Mouse (Mus musculus): ENCODE data around the gene Hrk.

Gene Hrk

GRCm38 (mm10) chr5:118155565-118155947 is 8.9 kb upstream of the Hrk start:
- in situ Hi-C loops (cut with MboI; ENCODE audit: low pct_unique_long_range_greater_than_20kb in 1 of 2, low sequenced_read_pairs in 2 of 2, unreplicated experiment in 1 of 2), result no loop called here

GRCm38 (mm10) chr5:118156976-118157375 is 7.5 kb upstream of the Hrk start:
- in situ Hi-C loops (cut with MboI; ENCODE audit: low pct_unique_long_range_greater_than_20kb in 1 of 2, low sequenced_read_pairs in 2 of 2, unreplicated experiment in 1 of 2), result no loop called here

- in situ Hi-C loops (cut with MboI; ENCODE audit: low pct_unique_long_range_greater_than_20kb in 1 of 2, low sequenced_read_pairs in 2 of 2, unreplicated experiment in 1 of 2), result no loop called here
Measured at GRCm38 (mm10) chr5:118160691-118161090, 3.8 kb upstream of the Hrk start.

GRCm38 (mm10) chr5:118165462-118165861 is 1.0 kb downstream of the Hrk start:
- in situ Hi-C loops (cut with MboI; ENCODE audit: low pct_unique_long_range_greater_than_20kb in 1 of 2, low sequenced_read_pairs in 2 of 2, unreplicated experiment in 1 of 2), result no loop called here

GRCm38 (mm10) chr5:118167561-118167995 is 3.1 kb downstream of the Hrk start:
- in situ Hi-C loops (cut with MboI; ENCODE audit: low pct_unique_long_range_greater_than_20kb in 1 of 2, low sequenced_read_pairs in 2 of 2, unreplicated experiment in 1 of 2), result no loop called here

- in situ Hi-C loops (cut with MboI; ENCODE audit: low pct_unique_long_range_greater_than_20kb in 1 of 2, low sequenced_read_pairs in 2 of 2, unreplicated experiment in 1 of 2), result no loop called here
Measured at GRCm38 (mm10) chr5:118169222-118170221, 5.1 kb downstream of the Hrk start.

- in situ Hi-C loops (cut with MboI; ENCODE audit: low pct_unique_long_range_greater_than_20kb in 1 of 2, low sequenced_read_pairs in 2 of 2, unreplicated experiment in 1 of 2), result no loop called here
Measured at GRCm38 (mm10) chr5:118170888-118171529, 6.6 kb downstream of the Hrk start.

- in situ Hi-C loops (cut with MboI; ENCODE audit: low pct_unique_long_range_greater_than_20kb in 1 of 2, low sequenced_read_pairs in 2 of 2, unreplicated experiment in 1 of 2), result no loop called here
Measured at GRCm38 (mm10) chr5:118171665-118172064, 7.2 kb downstream of the Hrk start.

GRCm38 (mm10) chr5:118172078-118172723 is 7.8 kb downstream of the Hrk start:
- in situ Hi-C loops (cut with MboI; ENCODE audit: low pct_unique_long_range_greater_than_20kb in 1 of 2, low sequenced_read_pairs in 2 of 2, unreplicated experiment in 1 of 2), result no loop called here

- in situ Hi-C loops (cut with MboI; ENCODE audit: low pct_unique_long_range_greater_than_20kb in 1 of 2, low sequenced_read_pairs in 2 of 2, unreplicated experiment in 1 of 2), result no loop called here
Measured at GRCm38 (mm10) chr5:118174310-118175009, 10.0 kb downstream of the Hrk start.

- in situ Hi-C loops (cut with MboI; ENCODE audit: low pct_unique_long_range_greater_than_20kb in 1 of 2, low sequenced_read_pairs in 2 of 2, unreplicated experiment in 1 of 2), result no loop called here
Measured at GRCm38 (mm10) chr5:118175137-118175536, 10.7 kb downstream of the Hrk start.

- in situ Hi-C loops (cut with MboI; ENCODE audit: low pct_unique_long_range_greater_than_20kb in 1 of 2, low sequenced_read_pairs in 2 of 2, unreplicated experiment in 1 of 2), result no loop called here
Measured at GRCm38 (mm10) chr5:118177640-118178039, 13.2 kb downstream of the Hrk start.

- in situ Hi-C loops (cut with MboI; ENCODE audit: low pct_unique_long_range_greater_than_20kb in 1 of 2, low sequenced_read_pairs in 2 of 2, unreplicated experiment in 1 of 2), result no loop called here
Measured at GRCm38 (mm10) chr5:118186903-118187633, 22.6 kb downstream of the Hrk start.

- in situ Hi-C loops (cut with MboI; ENCODE audit: low pct_unique_long_range_greater_than_20kb in 1 of 2, low sequenced_read_pairs in 2 of 2, unreplicated experiment in 1 of 2), result no loop called here
Measured at GRCm38 (mm10) chr5:118188356-118188755, 23.9 kb downstream of the Hrk start.

GRCm38 (mm10) chr5:118190491-118190890 is 26.0 kb downstream of the Hrk start:
- in situ Hi-C loops (cut with MboI; ENCODE audit: low pct_unique_long_range_greater_than_20kb in 1 of 2, low sequenced_read_pairs in 2 of 2, unreplicated experiment in 1 of 2), result no loop called here

GRCm38 (mm10) chr5:118192221-118192620 is 27.8 kb downstream of the Hrk start:
- in situ Hi-C loops (cut with MboI; ENCODE audit: low pct_unique_long_range_greater_than_20kb in 1 of 2, low sequenced_read_pairs in 2 of 2, unreplicated experiment in 1 of 2), result no loop called here

GRCm38 (mm10) chr5:118197421-118197820 is 33.0 kb downstream of the Hrk start:
- in situ Hi-C loops (cut with MboI; ENCODE audit: low pct_unique_long_range_greater_than_20kb in 1 of 2, low sequenced_read_pairs in 2 of 2, unreplicated experiment in 1 of 2), result no loop called here

GRCm38 (mm10) chr5:118199670-118200069 is 35.2 kb downstream of the Hrk start:
- in situ Hi-C loops (cut with MboI; ENCODE audit: low pct_unique_long_range_greater_than_20kb in 1 of 2, low sequenced_read_pairs in 2 of 2, unreplicated experiment in 1 of 2), result no loop called here
